Mouse (Mus musculus) adrenal gland, postnatal 36 days (tissue): Measurements from ENCODE around the gene Pdzd7. TPM values are rescaled to one million over a fixed set of nuclear protein-coding genes. Genes with fewer than 3 reads are reported as not detected.
A peak's percentile ranks its signal among the peaks of the same experiment; 100 is the strongest.
"Not testable (repeated sequence)": the region's sequence is repeated elsewhere in the genome, so short reads cannot be mapped to it uniquely, and the experiment has no call there.

ENCODE experiments used
- DNase-seq, 2 experiments: peaks; one replicate each; pipeline ENCODE4 v3.0.0; 2021; ENCODE audit warnings: mixed read lengths in 1 of 2
- total RNA-seq, 2 experiments: library from RNA; stranded (reverse); gene quantifications; 2 replicates each; pipeline ENCODE4 v1.2.3; 2021

The Pdzd7 gene
- total RNA-seq, 2 experiments from 2014 or later: 0.13 to 0.23 TPM

DNA sequence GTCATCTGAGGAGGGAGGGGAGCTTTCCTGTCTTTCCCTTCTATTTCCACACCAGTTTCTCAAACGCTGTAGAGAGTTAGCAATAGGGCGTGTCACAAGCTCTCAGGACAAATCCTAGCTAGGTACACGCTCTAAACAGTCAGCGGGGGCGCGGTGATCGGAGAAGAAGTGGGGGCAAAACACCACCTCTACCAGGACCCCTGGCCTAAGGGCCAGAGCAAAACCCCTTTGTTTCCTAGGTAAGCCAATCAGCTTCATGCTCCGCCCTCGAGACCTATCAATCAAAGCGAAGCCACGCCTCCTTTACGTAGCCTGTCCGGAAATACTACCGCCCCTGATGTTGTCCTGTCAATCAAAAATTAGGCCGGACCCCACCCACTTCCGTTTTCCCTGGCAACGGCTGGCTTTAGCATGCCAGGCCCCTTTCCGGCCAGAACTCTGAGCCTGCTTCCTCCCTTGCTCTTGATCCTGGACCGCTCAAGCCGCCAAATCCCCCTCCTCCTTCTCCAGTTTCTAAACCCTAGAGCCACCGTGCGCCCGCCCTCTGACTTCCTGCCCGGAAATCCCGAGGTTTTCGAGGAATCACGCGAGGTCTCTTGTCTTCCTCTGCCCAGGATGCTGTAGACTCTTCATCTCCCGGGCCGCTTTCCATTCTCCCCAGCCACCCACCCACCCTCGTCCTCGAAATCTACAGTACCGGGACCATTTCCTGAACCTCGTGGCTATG is 12.8 kb upstream of the Pdzd7 start:
- peak; percentile 91 to 92 for DNase-seq

DNA sequence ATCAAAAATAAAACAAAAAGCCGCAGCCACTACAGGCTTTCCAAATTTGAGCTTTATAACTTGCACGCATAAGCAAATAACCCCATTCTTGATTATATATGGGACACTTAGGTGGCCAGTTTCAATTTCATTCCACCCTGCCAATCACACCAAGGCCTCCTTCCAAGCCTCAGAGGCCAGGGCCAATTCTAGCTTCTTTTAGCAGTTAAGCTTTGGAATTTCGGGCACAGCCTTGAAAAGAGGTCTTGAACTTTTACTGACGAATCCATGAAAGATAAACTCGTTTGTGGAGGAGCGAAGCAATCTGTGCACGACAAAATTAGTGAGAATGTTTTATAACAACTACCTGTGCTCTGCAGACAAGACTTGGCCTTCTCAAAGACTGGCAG is 12.2 kb upstream of the Pdzd7 start:
- DNase-seq: peak; percentile 59 to 63

DNA sequence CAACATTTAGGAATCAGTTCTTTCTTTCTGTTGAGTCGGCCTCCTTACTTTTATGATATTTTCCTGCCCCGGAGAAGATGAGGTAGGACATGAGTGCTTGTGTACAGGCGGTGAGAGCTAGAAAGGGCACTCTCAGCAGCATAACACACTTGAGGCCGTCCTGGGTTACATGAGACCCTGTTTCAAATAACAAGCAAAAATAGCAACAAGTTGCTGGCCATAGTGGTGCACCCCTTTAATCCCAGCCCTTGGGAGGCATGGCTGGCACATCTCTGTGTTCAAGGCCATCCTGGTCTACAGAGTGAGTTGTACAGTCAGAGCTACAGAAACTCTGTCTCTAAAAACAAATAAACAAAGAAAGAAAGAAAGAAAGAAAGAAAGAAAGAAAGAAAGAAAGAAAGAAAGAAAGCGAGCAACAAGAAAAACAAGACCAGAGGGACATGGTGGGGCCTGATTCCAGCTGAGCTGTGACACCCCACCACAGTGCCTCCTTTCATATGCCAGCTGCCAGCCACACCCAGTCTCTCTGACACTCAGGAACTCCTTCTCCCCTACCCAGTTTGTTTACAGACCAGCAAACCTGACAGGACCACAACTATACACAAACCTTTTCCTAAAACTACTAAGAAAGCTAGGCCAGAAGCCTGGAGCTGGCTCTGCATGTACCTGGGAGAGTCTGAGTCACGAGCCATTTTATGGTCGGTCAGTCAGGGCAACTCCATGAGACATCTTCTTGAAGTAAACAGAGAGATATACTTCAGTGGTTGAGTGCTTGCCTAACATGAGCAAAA is 11.6 kb upstream of the Pdzd7 start:
- DNase-seq: no peak

DNA sequence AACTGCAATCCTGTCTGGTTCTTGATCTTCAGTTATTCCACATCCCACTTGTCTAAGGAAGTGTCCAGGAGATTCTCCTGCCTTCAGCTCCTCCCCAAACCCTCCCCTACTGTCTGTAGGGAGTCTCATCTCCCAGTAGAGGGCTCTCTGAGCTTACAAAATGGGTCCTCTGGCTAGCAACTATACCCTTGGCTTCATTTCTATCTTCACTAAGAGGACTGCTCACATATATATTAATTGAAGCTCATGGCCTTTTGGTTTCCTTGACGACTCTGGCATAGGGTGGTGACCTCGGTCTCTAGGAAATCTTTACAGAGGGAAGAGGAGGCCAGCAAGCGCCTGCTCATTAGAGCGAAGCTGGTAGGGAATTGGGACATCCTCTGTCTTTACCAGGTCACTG is 10.8 kb upstream of the Pdzd7 start:
- peak in 1 of 2 experiments; percentile 59 for DNase-seq

GRCm38 (mm10) chr19:45054892-45055690 is 9.6 kb upstream of the Pdzd7 start:
- DNase-seq: peak; percentile 42 to 52

- no peak for DNase-seq
Measured at GRCm38 (mm10) chr19:45053451-45053850, 7.9 kb upstream of the Pdzd7 start.

DNA sequence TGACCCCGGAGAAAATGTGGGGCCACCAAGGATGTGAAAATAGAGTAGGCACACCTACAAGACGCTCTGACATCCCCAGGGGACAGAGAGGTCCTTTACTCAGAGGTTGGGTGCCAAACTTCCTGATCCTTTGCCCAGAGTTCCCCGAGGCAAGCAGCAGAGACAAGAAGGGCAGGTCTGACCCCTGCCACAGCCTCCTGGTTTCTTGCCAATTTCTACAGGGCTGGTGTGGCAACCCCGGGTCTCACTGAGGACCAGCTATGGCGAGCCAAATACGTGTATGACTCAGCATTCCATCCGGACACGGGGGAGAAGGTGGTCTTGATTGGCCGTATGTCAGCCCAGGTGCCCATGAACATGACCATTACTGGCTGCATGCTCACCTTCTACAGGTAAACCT is 4.0 kb upstream of the Pdzd7 start:
- DNase-seq: no peak

DNA sequence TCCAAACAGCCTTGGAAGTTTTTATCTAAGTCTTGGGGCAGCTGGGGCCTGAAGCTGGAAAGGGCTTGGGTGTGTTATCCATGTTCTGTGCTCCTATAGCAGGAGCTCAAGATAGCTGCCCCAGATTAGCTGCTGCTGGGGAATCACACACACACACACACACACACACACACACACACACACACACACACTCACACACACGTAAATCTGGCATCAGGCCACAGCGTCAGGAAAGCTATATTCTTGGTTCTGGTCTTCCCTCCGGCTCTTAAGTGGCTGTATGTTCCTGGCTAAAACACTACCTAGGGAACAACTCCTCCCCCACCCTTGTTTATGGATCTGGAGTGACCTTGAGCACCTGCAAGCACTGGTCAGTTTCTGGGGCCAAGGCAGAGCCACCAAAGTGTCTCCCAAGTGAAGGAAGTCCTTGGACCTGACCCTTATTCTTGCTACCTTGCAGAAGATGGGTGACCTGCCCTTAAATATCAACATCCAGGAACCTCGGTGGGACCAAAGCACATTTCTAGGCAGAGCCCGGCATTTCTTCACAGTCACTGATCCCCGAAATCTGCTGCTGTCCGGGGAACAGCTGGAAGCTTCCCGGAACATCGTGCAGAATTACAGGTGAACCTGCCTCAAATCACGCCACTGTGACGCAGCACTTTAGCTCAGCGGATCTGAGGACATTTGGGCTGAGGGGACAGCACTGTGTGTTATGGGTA is 3.3 kb upstream of the Pdzd7 start:
- no peak for DNase-seq

DNA sequence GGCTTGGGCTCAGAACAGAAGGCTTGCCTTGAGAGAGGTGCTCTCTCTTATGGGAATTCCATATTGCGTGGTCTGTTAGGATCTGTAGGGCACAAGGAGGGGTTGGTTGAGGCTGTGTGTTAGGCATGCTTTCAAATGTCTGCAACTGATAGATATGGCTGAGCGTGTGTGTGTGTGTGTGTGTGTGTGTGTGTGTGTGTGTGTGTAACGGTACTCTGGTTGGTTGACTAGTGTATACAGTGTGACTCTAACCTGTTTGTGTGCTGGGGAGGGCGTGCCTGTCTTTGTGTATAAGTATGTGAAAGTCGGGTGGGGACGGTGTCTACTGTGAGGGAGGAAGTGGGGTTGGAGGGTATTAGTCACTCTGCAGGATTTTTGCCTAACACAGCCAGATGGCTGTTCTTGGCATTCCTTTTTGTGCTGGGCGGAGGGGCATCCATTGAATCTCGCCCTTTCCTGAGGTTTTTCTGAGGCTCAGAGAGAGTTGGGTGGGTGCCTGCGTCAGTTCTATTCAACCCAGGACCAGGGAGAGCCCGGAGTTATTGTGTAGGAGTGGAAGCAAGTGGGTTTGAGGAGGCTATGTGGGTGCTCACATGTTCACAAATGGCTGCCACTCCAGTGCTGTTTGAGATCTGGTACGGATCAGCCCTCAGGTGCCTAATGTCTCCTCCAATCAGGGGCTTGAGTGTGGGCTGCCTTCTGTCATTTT is 2.6 kb upstream of the Pdzd7 start:
- peak; percentile 53 to 59 for DNase-seq

GRCm38 (mm10) chr19:45047417-45047934 is 2.0 kb upstream of the Pdzd7 start, which contains the start of gene Sfxn3:
TSS of gene Sfxn3 (plus strand) at chr19:45047503.
- peak; percentile 94 to 97 for DNase-seq

DNA sequence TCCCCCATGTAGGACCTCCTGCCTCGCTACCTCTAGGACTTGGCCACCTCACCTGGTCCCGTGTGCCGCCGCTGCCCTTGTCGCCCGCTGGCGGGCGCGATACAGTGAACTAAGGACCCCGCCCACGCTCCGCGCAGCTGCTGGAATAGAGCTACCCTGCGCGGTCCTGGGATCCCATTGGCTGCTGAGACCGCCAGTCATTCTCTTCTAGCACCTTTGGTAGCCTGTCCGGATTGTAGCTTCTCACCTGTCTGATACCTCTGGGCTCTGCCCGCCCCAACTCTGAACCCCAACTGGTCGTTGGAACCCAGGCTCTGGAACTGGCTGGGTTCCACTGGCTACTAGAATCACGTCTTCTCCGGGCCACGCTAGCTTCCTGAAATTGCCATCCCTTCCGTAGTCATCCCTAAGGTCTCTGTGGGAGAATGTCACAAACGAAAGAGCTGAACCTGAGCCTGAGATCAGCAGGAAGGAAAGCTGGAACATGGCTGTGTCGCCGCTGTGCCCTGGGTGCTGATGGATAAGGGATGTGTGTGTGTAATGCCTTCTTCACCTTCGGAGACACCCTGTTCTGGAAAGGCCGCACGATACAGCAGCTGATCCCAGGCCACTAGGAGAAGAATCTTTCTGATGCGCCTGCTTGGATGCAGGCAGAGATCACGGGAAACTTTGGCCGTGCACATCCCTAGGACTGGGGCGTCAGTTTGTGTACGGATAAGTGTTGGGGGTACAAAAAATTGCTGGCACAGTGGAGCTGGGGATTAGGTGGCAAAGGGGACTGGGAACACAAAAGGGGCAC is 1.2 kb upstream of the Pdzd7 start:
- DNase-seq: peak; percentile 91 to 93

GRCm38 (mm10) chr19:45045236-45045635 is 281 bp downstream of the Pdzd7 start:
- DNase-seq: no peak

DNA sequence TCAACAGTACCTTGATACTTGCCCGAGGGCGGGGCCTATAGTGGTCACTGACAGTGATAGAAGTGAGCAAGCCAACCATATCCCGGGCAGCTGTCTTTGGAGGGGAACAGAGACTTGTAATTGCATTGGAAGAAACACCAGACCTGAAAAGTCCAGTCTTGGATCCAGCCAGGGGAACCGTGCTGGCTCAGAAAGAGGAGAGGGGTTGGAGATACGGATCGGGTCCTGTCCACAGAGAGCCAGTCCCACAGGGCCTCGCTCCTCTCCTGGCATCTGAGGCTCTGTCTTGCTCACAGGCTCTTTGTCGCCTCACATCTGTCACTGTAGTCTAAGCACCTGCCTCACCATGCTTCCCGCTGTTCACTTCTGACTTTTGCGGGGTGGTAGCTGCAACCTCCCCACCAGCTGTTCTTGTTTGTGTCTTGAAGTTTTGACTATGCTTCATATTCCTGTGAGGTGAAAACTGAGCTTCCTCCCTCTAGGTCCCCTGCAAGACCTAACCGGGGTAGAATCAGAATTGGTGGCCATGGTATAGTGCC is 1.1 kb downstream of the Pdzd7 start:
- no peak for DNase-seq

DNA sequence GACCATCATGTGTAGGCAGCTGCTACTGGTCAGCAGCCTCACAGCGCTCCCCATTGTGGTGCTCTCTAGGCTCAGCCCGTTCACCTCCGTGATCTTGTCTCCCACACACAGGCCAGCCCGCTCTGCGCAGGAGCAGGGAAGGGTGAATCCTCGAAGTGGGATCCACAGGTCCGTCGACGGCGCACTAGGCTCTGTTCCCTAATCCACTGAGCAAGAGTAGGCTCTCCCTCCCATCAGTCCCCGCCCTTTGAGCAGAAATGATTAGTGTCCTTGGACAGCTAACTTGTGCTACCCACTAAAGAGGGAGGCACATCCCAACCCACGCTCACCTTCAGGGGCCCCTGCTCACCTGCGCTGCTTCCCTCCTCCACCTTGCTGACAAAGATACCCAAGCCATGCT is 5.3 kb downstream of the Pdzd7 start:
- no peak for DNase-seq

- not testable (repeated sequence) for DNase-seq
Measured at GRCm38 (mm10) chr19:45038198-45038597, 7.3 kb downstream of the Pdzd7 start.

DNA sequence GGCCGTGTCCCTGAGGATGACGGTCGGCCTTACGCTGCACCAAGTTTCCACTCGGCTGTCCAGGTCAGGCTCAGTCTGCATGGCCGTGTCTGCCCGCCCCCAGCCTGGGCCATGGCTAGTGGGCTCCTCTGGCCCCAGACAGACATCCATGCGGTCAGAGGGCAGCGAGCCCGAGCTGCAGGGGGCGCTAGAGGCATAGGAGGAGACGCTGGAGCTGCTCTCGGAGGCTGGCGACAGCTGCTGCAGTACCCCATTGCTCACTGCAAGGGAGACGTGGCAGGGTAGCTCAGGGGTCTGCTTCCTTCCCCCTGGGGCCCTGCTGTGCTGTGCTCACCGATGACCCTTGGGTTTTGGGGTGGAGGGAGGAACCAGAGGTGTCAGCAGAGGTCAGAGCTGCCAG is 8.7 kb downstream of the Pdzd7 start:
- DNase-seq: peak; percentile 81 to 88

DNA sequence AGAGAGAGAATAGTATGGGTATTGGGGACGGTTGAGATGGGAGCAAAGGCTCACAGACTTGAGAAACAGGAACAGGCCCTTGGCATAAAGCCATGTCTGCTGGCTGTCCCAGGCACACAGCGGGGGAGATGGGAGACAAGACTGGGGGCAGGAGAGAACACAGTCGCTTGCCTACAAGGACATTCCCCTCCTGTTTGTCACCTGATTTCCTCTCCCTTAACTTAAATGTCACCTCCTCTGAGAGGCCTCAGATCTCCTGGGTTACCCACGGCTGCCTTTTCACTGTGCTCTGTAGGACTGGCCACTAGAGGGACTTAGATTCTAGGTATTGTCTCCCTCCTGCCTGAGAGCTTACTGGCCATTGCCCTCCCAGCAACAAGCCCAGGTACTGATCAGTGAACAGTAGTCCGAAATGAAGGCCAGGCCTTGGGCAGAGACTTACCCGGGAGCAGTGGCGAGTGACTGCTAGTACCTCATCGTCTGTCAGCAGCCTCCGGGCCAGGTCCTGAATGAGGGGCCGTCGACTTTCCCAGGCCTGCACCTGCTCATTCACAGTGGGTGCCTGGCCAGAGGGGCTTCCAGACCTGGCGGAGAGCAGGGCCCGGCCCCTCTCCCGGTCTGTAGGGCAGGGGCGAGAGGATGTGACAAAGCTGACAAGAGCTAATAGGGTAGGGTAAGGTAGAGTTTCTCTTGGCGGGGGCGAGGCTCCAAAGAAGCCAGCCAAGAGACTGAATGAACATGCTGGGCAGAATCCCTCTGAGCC is 12.8 kb downstream of the Pdzd7 start:
- peak in 1 of 2 experiments; percentile 33 for DNase-seq

DNA sequence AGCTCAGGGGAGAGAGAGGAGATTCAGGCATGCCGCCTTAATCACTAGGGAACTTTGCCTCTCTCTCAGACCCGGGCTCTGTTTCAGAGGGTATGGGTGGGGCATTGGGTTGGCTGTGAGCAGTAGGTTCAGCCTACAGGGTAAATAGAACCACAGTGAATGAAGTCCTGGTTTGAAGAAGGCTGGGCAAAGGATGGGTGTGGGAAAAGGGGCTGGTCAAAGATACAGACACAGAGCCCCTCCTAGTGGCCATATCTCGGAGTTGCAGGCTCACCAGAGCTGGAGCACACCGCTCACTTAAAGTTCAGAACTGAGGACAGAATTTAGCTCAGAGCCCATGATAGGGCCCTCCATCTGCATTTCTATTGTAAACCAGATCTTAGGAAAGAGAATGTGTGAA is 13.7 kb downstream of the Pdzd7 start:
- DNase-seq: peak; percentile 79 to 84
